Mouse (Mus musculus) embryonic fibroblast, embryonic 13.5 days (primary cell): ENCODE measurements at regions not wholly inside any gene's neighbourhood (a gene's known extent, or its start where the extent isn't known, plus 50 kb on each side); places are given as distances from the start of the nearest gene placed in this dataset.
"Not testable (repeated sequence)": the region's sequence is repeated elsewhere in the genome, so short reads cannot be mapped to it uniquely, and the experiment has no call there.

Experiments used
- H3K27ac ChIP-seq: 2 replicates; pipeline ENCODE4 v1.5.1; 2012; ENCODE audit warnings: low read length, control low read depth, inconsistent platforms; ENCODE audit not compliant: insufficient read depth
- H3K4me1 ChIP-seq: 2 replicates; pipeline ENCODE4 v1.6.1; 2011; ENCODE audit warnings: low read length; ENCODE audit not compliant: control insufficient read depth, insufficient read depth
- H3K4me3 ChIP-seq: 2 replicates; pipeline ENCODE4 v1.5.1; 2011; ENCODE audit warnings: mild to moderate bottlenecking, control low read depth, low read length; ENCODE audit not compliant: insufficient read depth
- CTCF ChIP-seq: IDR thresholded peaks from 2 replicates; pipeline ENCODE4 v1.5.1; 2011; ENCODE audit warnings: mild to moderate bottlenecking, control low read depth, low read length, moderate library complexity, borderline replicate concordance; ENCODE audit not compliant: insufficient read depth
- POLR2A ChIP-seq: IDR thresholded peaks from 2 replicates; pipeline ENCODE4 v1.6.1; 2011; ENCODE audit warnings: low read depth, mild to moderate bottlenecking, control low read depth, low read length, moderate library complexity

GRCm38 (mm10) chr3:6118721-6119120, 368.1 kb downstream of the Gm8797 start:
- TF ChIP-seq CTCF = no peak
- no peak for TF ChIP-seq POLR2A
- H3K4me3 ChIP-seq = no peak overlapping the region
- no peak overlapping the region for H3K27ac ChIP-seq
- H3K4me1 ChIP-seq = peaks cover 2% of the 10 kb centered on the region; the same call in 1 of the 2 replicates

GRCm38 (mm10) chr3:6135754-6136153, 385.1 kb downstream of the Gm8797 start:
- H3K4me1 ChIP-seq, H3K4me3 ChIP-seq, H3K27ac ChIP-seq: not testable (repeated sequence)

- TF ChIP-seq CTCF (no peak), POLR2A (no peak)
- no peaks in the 10 kb centered on the region for H3K4me1 ChIP-seq
- H3K4me3 ChIP-seq = no peak overlapping the region
- H3K27ac ChIP-seq = no peak overlapping the region
Measured at GRCm38 (mm10) chr3:6137374-6137773, 386.8 kb downstream of the Gm8797 start.

GRCm38 (mm10) chr3:6173775-6174174, 423.2 kb downstream of the Gm8797 start:
- Histone ChIP-seq H3K27ac (no peak overlapping the region), H3K4me1 (no peaks in the 10 kb centered on the region), H3K4me3 (no peak overlapping the region)
- TF ChIP-seq POLR2A (no peak), CTCF (no peak)

GRCm38 (mm10) chr3:6182533-6182932, 431.9 kb downstream of the Gm8797 start:
- no peaks in the 10 kb centered on the region for H3K4me1 ChIP-seq
- no peak overlapping the region for H3K27ac ChIP-seq
- TF ChIP-seq POLR2A (no peak), CTCF (no peak)
- H3K4me3 ChIP-seq = no peak overlapping the region

- no peak for TF ChIP-seq CTCF
- no peak for TF ChIP-seq POLR2A
- Histone ChIP-seq H3K4me1 (no peaks in the 10 kb centered on the region), H3K4me3 (no peak overlapping the region), H3K27ac (no peak overlapping the region)
Measured at GRCm38 (mm10) chr3:6183400-6183799, 432.8 kb downstream of the Gm8797 start.

GRCm38 (mm10) chr3:6204656-6205055, 415.6 kb downstream of the 1700008P02Rik start:
- Histone ChIP-seq H3K4me1 (no peaks in the 10 kb centered on the region), H3K4me3 (no peak overlapping the region), H3K27ac (no peak overlapping the region)
- TF ChIP-seq POLR2A (no peak), CTCF (no peak)

- no peaks in the 10 kb centered on the region for H3K4me1 ChIP-seq
- H3K4me3 ChIP-seq = no peak overlapping the region
- no peak overlapping the region for H3K27ac ChIP-seq
- TF ChIP-seq POLR2A (no peak), CTCF (no peak)
Measured at GRCm38 (mm10) chr3:6228685-6229084, 391.6 kb downstream of the 1700008P02Rik start.
